Mouse (Mus musculus): ENCODE measurements at regions not wholly inside any gene's neighbourhood (a gene's known extent, or its start where the extent isn't known, plus 50 kb on each side); places are given as distances from the start of the nearest gene placed in this dataset.
"Not testable (repeated sequence)": the region's sequence is repeated elsewhere in the genome, so short reads cannot be mapped to it uniquely, and the experiment has no call there.

- intact Hi-C loops (cut with DNase I; ENCODE audit: low total_unique reads), result no loop called here
- DNase-seq, result no peak
Measured at GRCm38 (mm10) chr12:45287759-45288158, 213.2 kb upstream of the Stxbp6 start.

- DNase-seq, result no peak
- intact Hi-C loops (cut with DNase I; ENCODE audit: low total_unique reads), result no loop called here
Measured at GRCm38 (mm10) chr12:45256309-45256708, 181.8 kb upstream of the Stxbp6 start.

DNA sequence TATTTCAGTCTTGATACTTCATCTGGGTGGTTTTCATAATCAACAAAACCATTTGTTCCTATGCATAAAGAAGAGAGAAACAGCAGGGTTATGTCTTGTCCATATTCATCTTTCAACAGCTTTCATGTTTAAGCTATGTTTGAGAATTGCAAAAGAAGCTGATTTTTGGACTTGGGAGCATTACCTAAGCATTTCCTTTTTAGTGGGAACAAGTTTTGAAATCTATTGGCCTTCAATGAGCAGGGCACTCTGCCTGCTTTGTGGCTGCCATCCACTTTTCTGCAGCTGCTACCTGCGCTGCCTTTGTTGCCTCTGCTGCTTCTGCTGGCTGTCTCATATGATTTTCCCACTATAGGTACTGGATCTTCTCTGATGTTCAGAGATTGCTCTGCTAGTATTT lies 136.6 kb upstream of the Stxbp6 start:
- no peak for DNase-seq
- intact Hi-C loops (cut with DNase I; ENCODE audit: low total_unique reads), result no loop called here

DNA sequence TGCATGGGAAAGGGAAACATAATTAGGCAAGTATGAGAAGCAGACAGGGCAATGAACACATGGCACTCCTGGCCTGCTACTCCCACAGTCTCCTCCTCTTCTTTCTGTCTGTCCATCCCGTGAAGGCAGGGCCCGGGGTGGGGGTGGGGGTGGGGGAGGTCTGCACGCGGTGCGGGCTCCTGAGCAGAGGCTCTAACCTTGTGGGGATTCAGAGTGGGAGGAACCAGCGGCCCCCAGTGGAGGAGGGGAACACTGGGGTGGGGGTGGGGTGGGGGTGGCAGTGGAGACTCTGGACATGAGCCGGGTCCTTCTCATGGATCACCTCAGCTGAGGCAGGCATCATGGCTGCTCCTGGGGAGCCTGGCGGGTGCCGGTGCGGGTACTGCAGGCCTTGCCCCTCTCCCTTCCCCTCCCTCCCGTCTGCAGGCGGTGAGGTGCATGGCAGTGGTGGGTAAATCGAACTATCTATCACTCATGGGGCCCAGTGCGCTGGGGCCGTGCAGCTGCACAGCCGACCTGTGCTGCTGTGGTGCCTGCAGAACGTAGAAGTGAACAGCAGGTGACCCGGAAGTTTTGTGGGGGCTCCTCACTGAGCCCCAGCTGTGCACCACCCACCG lies 120.9 kb upstream of the Stxbp6 start:
- intact Hi-C loops (cut with DNase I; ENCODE audit: low total_unique reads), result no loop called here
- no peak for DNase-seq

GRCm38 (mm10) chr12:45187149-45187548 lies 112.6 kb upstream of the Stxbp6 start:
- intact Hi-C loops (cut with DNase I; ENCODE audit: low total_unique reads), result no loop called here
- no peak for DNase-seq

- intact Hi-C loops (cut with DNase I; ENCODE audit: low total_unique reads), result no loop called here
- no peak for DNase-seq
Measured at GRCm38 (mm10) chr12:45184510-45184909, 110.0 kb upstream of the Stxbp6 start.

GRCm38 (mm10) chr12:45177454-45177853 lies 102.9 kb upstream of the Stxbp6 start:
- intact Hi-C loops (cut with DNase I; ENCODE audit: low total_unique reads), result no loop called here

GRCm38 (mm10) chr12:45175259-45175658 lies 100.8 kb upstream of the Stxbp6 start:
- DNase-seq; intact Hi-C loops (cut with DNase I; ENCODE audit: low total_unique reads): not testable (repeated sequence)

More at GRCm38 (mm10) chr12:45177454-45177853, 102.9 kb upstream of the Stxbp6 start:
- no peak for DNase-seq

DNA sequence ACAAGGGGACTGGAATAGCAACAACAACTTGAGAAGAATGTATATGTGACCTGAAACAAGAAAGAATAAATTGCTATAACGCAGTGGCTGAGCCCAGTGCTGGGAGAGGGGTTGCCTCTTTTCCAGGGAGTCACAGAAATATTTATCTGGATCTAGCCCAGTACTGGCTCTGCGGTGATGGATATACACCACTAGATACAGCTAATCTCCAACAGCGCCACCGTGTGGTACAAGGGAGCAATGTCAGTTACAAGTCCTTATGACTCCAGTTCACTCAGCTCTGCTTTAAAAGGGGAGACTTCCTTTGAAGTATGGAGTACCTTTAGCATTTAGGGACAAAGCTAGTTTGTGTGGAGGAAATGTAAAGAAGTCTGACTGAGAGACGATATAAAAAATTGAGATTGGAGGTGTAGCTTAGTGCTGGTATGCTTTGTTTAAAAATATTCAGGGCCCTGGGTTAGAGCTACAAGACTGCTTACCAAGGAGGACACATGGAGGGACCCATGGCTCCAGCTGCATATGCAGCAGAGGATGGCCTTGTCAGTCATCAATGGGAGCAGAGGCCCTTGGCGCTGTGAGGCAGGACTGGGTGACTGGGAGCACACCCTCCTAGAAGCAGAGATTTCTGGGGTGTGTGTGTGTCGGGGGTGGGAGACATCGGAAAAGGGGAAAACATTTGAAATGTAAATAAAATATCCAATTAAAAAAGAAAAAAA lies 97.6 kb upstream of the Stxbp6 start:
- intact Hi-C loops (cut with DNase I; ENCODE audit: low total_unique reads), result loop anchor here (5.0 kb wide), 1 partner anchor 325 kb away; no protein-coding TSS in a partner anchor

GRCm38 (mm10) chr12:45162011-45162410 lies 87.5 kb upstream of the Stxbp6 start:
- intact Hi-C loops (cut with DNase I; ENCODE audit: low total_unique reads), result no loop called here
- no peak for DNase-seq

More for the DNA sequence above, 97.6 kb upstream of the Stxbp6 start:
- DNase-seq, result peak; percentile 75

DNA sequence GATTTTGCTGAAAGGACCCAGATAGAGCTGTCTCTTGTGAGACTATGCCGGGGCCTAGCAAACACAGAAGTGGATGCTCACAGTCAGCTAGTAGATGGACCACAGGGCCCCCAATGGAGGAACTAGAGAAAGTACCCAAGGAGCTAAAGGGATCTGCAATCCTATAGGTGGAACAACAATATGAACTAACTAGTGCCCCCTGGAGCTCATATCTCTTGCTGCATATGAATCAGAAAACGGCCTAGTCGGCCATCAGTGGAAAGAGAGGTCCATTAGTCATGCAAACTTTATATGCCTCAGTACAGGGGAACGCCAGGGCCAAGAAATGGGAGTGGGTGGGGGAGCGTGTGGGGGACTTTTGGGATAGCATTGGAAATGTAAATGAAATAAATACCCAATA lies 87.1 kb upstream of the Stxbp6 start:
- DNase-seq; intact Hi-C loops (cut with DNase I; ENCODE audit: low total_unique reads): not testable (repeated sequence)

GRCm38 (mm10) chr12:45158986-45159385 lies 84.5 kb upstream of the Stxbp6 start:
- intact Hi-C loops (cut with DNase I; ENCODE audit: low total_unique reads), result no loop called here
- no peak for DNase-seq

- intact Hi-C loops (cut with DNase I; ENCODE audit: low total_unique reads), result no loop called here
- DNase-seq, result no peak
Measured at GRCm38 (mm10) chr12:45137438-45138018, 63.0 kb upstream of the Stxbp6 start.

DNA sequence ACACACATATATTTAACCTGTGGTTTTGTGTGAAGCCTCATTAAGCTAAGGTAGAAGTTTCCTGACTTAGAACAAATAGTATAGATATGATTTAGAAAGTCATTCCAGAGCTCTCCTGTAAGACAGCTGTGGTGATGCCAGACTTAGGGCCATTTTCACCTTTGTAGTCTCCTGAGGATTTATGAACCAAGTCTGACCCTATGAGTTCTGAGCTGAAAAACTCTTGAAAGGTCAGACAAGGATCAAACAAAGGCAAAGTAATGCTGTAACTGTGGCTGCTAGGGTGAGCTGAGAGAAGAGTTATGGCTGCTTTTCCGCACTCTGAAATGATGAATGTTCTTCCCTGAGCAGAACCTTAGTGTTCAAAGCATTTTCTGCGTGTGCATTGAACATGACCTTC lies 58.9 kb upstream of the Stxbp6 start:
- intact Hi-C loops (cut with DNase I; ENCODE audit: low total_unique reads), result no loop called here

DNA sequence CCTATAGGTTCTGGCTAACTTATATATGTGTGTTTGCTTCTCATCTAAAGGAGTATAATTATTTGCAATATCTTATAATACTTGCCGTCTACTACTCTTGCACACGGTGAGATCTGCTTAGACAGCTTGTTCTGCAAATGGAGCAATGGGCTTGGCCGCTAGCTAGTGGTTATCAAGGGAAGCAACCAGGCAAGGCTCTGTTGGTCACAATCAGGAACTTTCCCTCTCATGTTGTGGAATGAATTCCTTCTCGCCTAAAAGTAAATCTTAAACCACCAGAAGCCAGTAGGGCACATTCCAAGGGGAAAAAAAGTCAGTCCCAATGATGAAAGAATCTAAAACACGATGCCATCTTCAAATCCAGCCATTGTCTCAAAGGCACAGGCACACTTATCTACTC lies 56.6 kb upstream of the Stxbp6 start:
- intact Hi-C loops (cut with DNase I; ENCODE audit: low total_unique reads), result no loop called here

More for the DNA sequence above, 58.9 kb upstream of the Stxbp6 start:
- no peak for DNase-seq

DNA sequence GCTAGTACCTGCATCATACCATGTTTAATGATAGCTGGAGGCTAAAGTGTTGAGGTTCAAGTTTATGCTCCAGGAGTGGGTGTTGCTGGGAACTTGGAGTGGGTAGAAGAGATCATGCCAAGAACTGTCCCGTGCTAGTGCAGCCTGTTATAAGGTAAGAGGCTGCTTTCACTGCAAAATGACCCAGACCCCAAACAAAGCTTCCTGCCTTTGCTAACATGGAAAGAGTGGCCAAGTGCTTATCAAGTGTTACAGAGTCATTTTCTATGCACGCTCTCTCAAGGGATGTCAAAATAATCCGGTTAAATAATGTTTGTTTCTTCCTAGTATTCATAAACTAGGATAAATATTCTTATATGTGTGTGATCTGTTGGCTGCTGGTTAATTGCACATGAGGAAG lies 51.4 kb upstream of the Stxbp6 start:
- intact Hi-C loops (cut with DNase I; ENCODE audit: low total_unique reads), result no loop called here
- DNase-seq, result no peak

More for the DNA sequence above, 56.6 kb upstream of the Stxbp6 start:
- DNase-seq, result no peak
